Mouse (Mus musculus) kidney, adult 18-20 months (tissue): ENCODE measurements around the gene Hnrnpa3.
"Not testable (repeated sequence)": the region's sequence is repeated elsewhere in the genome, so short reads cannot be mapped to it uniquely, and the experiment has no call there.

Experiments
- DNase-seq: peaks from one replicate; pipeline ENCODE4 v3.0.0; 2021

The Hnrnpa3 gene

DNA sequence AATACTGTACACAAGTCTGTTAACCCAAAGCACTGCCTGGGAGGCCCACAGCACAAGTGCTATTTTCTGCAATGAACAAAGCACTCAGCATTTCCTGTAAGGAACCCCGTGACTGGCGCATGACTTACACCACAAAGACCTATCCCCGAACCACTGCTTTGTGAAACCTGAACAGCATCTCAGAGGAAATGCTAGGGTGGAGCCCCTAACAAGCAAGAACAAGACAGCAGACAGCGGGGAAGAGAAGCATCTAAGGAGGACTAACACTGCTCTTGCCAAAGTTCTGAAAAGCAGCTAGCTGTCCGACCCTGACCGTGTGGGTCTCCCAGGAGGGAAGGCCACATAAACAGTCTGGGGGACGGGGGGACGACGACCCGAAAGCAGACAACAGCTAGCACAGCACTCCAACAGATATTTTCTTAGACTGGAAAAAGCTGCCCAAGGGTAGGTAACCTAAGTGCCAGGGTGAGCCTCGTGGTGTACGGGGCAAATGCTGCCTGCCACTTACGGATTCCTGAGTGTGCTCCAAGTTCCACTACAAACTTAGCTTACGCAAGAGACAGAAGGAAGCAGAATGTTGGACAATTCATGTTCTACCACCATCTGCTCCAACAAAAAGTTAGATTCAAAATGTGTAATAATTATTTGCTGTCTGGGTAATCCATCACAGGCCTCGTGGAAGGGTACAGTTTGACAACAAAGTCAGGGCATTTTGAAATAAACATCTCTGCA lies 24.1 kb downstream of the Hnrnpa3 start:
- DNase-seq = peak; percentile 76

DNA sequence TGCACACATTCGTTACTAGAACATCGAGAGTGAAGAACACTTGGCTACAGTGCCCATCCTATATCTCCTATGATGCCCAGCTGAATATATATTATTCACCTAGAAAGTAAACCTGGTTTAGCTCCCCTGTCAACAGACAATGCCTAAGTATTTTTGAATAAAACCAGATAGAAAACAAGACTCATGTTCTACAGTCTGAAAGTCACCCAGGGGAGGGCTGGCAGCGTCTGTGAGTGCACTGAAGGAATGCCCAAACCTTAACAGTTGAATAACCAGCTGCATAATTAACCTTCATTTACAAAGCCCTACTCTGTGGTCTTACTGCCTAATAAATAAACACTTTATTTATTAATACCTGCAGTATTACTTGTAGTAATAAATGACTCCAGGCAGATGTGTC lies 25.5 kb downstream of the Hnrnpa3 start:
- no peak for DNase-seq

DNA sequence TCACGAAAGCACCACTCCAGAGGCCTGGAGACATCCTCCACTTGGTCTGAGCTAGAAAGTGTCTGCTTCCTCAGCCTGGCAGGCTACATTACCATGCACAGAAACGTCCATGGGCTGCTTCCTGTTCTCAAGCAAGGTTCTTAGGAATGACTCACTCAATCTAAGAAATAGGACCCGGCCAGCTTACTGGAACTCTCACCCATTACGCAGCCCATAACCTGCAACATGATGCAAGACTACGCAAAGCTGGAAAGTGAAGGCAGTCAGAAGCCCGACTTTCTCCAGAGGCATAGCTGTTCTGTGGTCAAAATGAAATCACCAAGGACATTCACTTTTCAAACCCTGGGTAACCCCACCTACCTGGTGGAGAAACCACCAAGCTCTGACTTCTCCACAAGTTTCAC lies 26.4 kb downstream of the Hnrnpa3 start:
- DNase-seq = no peak

DNA sequence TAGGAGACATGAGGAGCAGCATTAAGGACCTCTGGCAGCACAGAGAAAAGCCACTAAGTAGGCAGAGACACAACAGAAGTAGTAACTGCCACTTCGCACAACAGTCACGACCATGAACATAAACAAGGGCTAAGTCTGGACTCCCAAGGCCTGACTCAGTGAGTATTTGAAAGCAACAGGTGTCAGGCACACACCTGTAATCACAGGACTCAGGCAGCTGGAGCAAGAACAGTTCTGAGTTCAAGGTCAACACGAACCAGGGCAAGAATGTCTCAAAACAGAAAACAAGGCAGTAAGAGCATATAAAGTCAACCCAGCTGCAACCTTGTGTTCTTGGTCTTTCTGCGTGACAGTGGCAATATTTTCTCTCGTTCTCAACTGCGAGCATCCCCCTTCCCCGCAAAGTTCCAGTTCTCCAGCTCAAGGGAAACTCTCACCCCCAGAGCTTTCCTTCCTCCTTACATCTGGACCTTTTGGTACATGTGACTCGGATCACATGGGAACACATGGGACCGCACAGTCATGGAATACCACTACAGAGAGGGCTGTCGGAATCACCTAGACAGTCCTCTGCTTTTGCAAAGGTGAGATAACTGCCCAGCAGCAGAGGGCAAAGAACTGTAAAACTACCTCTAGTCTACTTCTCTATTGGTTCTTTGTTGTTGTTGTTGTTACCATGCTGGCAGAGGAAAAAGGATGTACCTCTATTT lies 28.1 kb downstream of the Hnrnpa3 start:
- DNase-seq = no peak

DNA sequence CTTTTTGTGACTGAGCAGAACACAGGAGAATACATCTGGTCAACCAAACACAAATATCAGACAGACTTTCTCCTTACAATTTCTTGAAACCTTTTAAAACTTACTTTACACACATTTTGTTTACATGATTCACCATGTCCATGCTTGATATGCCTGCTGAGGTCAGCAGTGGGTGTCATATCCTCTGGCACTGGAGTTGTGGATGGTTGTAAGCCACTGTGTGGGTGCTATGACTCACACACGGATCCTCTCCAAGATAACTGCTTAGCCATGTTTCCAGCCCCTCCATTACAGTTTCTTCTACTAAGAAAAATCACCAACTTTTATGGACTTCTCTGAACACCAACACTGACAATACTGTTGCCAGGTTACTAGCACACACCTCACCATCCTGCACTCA lies 29.8 kb downstream of the Hnrnpa3 start:
- DNase-seq = peak; percentile 2

DNA sequence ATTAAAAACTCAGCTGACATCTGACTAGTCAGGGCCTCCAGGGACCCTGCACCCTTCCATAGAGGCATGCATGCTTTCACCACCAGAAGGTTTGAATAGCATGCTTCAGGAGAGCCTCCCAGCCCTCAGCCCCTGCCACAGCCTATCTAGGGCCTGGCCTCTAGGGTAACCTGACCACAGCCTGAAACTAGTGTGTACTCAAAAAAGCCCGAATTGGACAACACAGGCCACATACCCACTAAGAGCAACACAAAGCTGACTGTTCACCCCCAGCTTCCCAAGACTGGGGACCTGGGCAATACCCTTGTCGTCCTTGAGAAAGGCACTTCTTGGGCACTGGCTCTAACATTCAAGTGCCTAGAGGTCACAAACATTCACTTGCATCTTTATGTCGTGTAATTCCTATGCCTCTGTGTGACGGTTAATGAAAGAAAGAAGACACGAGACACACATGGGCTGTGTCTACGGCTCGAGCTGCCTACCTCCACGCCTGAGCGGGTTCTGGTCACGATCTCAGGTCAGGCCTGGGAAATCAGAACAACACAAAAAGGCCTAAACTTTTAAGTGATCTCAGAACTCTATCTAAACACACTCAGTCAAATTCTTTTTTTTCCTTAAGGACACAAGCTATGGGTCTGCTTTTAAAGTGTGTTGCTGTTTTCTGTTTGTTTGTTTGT lies 30.6 kb downstream of the Hnrnpa3 start:
- peak; percentile 14 for DNase-seq

DNA sequence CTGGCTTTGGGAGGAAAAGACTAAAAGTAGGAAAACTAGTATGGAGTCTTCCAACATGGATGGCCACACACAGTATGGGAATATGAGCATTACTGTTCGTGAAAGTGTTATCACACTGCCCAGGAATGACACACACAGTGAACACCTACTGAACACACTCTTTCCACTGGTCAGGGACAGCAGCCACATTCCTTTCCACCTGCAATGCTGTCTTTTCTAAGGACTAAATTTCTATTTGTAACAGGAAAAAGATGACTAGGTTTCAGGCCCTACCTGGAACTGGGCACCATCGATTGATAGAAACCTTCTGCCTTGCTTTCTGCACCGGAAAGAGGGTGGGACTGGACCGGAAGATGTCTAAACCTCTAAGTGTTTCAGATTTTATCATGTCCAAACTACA lies 31.6 kb downstream of the Hnrnpa3 start:
- DNase-seq = peak; percentile 2

DNA sequence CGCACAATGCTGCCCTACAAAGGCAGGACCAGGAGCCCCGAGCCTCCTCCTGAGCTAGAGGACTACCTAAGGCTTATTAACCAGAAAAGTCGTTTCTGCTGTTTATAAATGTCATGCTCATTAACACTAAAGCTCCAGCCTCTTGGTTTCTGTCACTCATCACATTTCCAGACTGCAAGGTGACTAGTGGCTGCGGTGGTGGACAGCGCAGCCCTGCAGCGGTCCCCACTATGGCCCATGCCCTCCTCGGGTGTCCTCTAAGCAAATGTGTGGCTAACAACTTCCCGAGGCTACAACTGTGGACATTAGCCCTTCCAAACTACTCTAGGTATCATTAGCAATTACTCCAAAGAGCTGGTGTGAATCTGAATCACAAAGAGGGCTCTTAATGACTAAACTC lies 32.3 kb downstream of the Hnrnpa3 start:
- DNase-seq = peak; percentile 3

DNA sequence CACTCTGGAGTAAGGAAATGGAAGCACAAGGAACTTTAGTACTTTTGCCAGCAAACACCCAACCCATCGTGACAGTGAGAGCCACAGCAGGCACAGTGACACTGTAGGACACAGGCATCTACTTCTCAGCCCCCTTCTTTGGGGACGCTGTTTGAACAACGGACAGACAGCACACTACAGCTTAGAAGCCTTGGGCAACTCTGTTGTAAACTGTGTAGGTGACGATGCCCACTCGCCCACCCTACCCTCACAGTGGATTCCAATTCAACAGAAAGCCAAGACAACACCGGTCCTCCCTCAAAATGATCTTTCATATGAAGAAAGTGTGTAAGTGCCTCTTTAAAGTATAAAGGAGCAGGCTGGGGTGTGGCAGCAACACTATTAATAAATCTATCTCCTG lies 33.3 kb downstream of the Hnrnpa3 start:
- DNase-seq = peak; percentile 2

DNA sequence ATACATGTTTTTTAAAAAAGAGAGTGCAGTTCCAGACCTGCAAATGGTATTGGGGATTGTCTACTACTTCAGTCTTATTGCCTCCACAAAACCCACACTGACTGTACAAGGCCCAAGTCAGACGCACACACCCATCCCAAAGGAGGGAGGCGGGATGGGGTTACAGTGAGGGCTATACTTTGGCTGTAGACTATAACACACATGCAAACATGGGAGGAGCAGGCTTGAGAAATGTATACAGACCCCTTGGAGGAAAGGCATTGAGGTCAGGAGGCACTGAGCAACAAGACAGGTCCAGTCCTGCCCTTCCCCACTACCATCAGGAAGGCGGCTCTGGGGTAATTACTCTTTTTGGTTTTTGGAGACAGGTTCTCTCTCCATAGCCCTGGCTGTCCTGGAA lies 35.9 kb downstream of the Hnrnpa3 start:
- DNase-seq = not testable (repeated sequence)

DNA sequence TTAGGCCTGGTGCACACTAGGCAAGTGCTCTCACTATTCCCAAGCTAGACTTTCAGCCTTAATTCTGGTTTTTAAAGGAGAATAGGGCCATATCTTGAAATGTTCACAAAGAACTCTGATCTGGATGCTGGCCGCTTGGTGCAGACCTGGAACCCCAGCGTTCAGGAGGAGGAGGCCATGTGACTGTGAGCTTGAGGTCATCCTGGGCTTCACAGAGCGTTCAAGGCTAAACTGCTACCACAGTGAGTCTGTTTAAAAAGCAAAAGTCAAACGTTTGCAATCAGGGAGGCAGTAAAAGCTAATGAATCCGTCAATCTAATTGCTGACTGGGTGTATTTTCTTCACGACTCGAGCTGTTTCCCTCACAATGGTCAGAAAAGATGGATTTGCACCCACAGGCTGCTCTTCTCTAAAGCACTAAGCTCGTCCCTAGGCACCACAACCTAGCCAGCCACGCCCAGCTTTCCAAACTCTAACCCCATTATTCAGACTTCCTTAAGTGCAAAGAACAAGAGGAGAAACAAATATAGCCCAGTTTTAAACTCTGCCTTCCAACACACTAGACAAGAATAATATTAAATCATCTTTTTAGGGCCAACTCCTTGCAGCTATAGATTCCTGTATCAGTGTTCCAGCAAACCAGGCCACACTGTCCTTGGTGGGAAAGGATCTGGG lies 36.8 kb downstream of the Hnrnpa3 start:
- no peak for DNase-seq

DNA sequence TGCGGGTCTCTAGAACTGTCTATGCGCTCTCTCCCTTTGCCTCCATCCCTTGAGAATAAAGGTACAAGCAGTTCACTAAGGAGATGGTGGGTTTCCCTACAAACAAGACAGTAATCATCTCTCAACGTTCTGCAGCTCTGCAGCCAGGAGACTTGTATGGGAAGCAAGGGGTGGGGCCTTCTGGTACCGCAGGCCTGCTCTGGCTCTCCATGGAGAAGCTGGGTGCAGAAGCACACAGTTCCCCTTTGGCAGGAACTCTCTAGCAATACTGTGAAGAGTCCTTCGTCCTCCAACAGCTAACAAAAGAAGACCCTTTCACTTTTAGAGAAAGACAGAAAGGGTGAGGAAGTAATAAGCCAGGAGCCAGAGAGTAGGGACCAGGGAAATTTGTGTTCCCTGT lies 37.3 kb downstream of the Hnrnpa3 start:
- DNase-seq = no peak

DNA sequence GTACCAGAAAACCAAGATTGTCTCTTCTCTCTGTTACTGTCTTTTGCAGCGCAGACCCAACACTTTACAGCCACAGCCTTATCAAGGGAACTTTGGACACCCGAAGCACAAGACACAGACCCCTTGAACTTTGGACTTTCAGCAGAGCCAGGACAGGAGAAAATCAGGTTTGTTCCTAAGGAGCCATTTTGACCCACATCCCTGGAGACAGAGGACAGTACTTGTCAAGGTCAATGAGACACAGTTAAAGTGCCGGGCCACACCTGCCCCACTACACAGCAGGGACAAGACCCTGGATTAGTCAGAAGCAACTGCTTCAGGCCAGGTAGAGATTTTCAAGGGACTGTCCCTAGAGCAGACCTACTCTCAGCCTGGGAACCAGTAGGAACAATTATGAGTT lies 38.2 kb downstream of the Hnrnpa3 start:
- no peak for DNase-seq

DNA sequence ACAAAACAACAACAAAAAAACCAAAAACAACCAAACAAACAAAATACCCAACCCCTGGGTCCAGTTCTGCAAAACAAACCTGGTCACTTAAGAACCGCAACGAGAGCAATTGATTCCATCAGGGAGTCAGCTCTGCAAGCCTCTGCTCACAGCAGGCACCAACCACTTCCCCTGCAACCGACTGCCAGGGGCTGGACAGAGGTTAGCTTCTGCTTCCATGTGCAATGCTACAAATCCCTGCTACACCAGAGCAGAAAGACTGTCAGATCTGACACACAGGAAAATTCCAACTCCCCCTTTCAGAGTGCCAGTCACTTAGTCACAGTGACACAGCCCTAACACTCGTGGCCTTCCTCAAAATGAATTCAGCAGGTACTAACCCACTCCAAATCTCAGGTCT lies 38.9 kb downstream of the Hnrnpa3 start:
- no peak for DNase-seq

DNA sequence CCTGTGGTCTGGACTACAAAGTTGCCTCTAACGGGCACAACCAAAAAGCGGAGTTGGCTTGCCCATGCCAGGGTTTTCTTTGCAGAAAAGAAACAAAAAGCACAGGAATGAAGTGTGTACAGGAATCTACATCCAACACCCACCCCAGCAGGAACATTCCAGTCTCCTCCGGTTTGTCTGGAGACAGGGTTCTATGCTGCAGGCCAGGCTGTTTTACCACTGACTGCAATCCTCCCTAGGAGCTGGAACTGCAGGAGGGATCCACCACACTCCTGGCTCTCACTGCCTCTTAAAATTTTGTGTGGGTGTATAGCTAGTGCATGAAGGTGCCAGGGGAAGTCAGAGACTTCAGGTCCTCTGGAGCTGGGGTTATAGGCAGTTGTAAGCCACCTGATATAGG lies 39.8 kb downstream of the Hnrnpa3 start:
- DNase-seq = no peak

DNA sequence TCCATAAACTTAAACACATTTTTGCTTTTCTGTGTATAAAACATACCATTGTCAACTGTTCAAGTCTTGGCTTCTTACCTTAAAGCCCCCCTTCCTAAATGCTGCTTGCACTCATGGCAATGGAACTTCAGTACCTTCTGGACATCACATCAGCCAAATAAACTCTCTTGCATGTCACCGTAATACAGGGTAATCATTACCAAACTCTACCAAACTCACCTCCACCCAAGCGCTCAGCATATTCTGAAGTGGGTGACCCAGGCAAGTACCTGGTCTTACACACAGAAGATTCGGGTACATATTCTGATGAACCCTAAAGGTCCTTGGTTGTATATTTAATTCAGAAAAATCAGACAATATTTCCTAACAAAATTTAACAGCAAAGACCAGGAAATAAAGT lies 41.5 kb downstream of the Hnrnpa3 start:
- DNase-seq = no peak

DNA sequence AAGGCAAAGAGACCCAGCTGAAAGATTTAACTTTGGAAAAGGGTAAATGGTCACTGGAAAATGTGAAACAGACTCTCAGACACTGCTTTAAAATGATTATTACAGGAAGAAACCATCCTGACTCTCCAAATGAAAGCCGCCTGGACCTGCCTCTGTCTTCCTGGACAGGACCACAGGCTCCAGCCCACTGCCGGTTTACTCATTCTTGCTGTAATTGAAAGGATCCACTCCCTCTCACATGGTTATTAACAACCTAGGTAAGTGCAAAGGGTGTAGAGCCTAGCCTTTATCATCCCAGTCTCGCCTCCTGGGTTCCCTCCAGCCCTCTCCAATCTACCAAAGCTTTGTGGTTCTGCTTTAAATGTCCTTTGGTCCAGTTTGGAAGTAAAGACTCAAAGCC lies 42.1 kb downstream of the Hnrnpa3 start:
- DNase-seq = no peak

DNA sequence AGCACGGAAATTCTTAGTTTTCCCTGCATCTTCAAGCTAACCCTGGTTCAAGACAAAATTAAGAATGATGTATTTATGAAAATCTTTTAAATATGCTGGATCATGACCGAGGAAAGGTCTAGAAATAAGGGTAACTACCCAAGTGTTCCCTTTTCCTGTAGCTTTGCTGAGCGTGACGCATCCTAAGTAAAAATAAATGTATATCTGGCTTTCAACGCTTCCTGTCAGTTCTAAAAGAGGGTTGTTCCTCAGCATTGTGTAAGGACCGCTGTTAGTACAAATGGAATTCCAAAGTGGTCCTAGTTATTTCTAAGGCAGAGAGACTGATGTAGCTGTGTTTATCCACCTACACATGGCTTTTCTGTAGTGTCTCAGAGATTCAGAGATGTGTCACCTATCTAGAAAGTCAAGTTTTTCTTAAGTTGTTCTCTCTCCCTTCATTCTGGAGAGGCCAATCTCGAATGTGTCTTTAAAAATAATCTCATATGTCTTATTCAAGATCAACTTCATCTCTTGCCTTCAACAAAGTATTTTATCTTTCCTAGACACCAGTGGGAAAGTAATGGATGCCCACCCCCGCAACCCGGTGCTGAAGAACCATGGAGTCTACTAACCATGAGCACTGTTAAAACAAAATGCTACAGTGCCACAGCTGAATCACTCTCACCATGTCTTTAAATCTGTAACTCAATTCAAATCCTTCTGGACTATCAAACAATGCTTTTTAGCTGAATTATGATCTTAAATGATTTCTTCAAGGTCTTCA lies 42.9 kb downstream of the Hnrnpa3 start:
- DNase-seq = no peak

DNA sequence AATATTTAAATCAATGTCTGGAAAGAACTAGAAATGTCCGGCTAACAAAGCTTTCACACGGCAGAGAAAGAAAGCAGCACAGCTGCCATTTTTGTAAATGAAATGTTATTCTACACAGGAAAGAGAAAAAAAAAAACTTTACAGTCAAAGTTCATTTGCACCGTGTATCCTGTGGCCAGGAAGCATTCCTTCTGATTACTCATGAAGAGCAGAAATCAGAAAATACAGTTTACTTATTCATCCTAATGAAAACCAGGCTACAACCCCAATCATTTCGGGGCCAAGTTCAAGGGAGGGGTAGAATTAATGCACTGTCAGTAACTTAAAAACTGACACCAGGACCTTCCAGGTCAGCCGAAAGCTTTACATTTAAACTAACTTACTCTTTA lies 43.5 kb downstream of the Hnrnpa3 start:
- DNase-seq = no peak

DNA sequence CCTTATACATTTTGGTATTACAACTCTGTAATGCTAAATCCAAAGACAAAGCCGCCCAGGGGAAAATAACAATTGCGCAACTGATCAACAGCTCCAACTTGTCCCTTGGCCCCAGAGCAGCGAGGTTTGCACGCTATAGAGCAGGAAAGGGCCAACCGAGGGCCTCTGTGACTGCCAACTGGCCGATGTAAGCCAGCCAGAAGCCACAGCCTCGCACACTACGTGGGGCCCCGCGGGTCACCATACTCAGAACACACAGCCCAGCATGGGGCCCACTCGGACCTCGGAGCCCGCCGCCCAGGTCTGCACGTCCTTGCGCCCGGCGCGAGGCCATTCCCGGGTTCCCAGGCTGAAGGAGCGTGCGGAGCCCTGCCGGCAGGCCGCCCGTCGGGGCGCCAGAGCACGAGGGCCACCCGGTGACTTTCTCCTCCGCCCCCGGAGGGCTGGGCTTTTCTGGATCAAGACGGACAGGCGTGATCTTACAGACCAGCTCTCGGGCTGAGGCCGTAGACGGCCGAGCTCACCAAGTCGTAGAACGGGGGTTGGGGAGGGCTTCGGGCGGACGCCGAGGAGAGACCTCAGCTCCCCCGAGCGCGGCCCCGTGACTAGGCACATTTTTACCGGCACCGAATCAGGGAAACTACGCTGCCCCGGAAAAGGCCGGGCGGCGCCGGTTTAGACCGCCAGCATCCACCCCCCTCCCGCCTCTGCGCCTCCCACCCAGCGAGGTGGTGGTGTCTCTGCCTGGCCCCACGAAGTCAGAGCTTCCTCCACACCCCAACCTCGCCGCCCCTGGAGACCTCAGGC lies 44.5 kb downstream of the Hnrnpa3 start:
- peak; percentile 98 for DNase-seq

DNA sequence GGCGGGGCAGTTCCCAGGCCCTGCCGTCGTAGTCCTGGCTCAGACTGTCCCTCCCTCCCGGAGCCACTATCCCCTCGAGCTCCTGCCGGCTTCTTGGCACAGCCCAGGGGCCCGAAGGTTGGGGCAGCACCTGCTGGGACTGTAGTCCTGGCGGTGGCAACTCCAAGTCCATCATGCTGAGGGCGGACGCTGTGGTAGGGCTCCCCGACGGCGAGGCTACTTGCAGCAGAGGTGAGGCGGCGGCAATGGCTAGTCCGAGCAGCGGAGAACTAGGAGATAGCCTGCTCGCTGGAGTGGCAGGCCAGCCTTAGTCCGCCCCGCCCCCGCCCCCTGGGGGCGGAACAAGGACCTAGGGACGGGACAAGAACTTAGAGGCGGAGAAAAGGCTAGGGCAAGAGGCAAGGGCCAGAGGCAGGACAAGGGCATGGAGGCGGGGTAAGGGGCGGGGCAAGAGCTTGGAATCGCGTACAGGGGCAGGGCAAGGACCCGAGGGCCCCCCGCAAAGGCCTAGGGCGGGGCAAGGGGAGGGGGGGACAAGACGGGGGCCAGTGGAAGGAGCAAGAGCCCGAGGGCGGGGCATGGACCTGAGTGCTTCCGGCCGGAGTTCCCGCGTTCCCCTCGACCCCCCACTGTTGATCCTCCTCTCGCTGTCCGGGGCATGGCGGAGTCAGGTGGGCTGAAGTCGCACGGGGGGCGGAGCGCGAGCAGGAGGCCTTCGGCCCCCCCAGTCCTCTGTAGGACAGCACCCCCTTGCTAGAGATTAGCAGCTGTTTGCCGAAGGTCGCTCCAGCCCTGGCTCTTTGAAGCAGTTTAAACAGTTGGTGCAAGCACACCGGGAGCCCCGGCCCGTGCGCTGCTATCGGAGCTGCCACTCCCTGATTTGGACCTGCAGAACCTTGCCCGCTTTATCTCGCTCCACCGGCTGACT lies 45.4 kb downstream of the Hnrnpa3 start, which contains the start of gene Nfe2l2:
Gene Nfe2l2, minus strand, starts transcription at position 408 of the 928 bp plus-strand sequence.
- peak; percentile 100 for DNase-seq
